Mouse (Mus musculus) gastrocnemius, postnatal 4 days (tissue): ENCODE results near the gene Fam76b. TPM values are rescaled to one million over a fixed set of nuclear protein-coding genes. Genes with fewer than 3 reads are reported as not detected.

Experiments
- DNase-seq, 2 experiments: peaks; one replicate each; pipeline ENCODE4 v3.0.0; 2021 to 2022; ENCODE audit warnings: low spot score in 2 of 2, mixed read lengths in 2 of 2
- total RNA-seq, 2 experiments: library from RNA; stranded (reverse); gene quantifications; 2 replicates each; pipeline ENCODE4 v1.2.3; 2021

Gene Fam76b
- total RNA-seq, 2 experiments from 2014 or later = 19.0 to 22.9 TPM

DNA sequence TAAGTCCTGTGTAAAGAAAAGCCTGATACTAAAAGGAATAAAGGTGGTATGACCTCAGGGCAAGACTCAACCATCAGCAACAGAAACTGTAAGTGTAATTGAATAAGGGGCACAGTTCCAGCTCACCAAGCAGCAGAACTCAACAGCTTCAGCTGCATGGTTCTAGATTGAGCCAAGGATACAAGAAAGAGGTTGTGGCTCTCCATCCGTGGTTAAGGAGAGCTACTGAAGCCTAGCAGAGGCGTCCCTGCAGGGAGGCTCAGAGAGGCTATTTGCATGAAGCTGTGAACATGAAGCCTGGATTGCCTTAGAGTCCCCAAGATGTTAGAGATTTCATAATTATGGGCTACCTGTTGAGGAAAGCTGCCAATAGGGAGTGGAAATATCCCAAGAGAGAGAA, 40.1 kb downstream of the Fam76b start:
- DNase-seq = no peak

- DNase-seq = no peak
Measured at GRCm38 (mm10) chr9:13871631-13872030, 44.1 kb downstream of the Fam76b start.

DNA sequence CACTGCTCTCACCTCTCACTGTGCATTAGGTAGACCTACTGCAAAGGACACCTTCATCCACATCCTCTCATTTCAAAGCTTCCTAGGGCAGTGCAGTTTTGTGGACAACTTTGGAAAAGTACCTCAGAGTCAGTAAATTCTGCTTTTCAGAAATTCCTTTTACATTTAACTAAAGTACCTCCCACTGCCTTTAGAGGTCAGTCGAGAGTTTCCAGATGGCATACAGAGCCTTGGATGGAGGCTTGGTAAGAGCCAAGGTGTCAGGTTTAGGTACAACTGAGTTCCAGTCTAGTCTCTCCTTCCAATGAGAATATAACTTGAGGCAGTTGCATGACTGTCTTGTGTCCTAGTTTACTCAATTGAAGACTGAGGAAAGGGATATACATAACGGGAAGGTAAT, 46.8 kb downstream of the Fam76b start:
- no peak for DNase-seq

GRCm38 (mm10) chr9:13875340-13875739, 47.8 kb downstream of the Fam76b start:
- DNase-seq = no peak

GRCm38 (mm10) chr9:13880761-13881160, 53.2 kb downstream of the Fam76b start:
- no peak for DNase-seq

- no peak for DNase-seq
Measured at GRCm38 (mm10) chr9:13882478-13882877, 55.0 kb downstream of the Fam76b start.

GRCm38 (mm10) chr9:13888981-13889380, 61.5 kb downstream of the Fam76b start:
- no peak for DNase-seq

DNA sequence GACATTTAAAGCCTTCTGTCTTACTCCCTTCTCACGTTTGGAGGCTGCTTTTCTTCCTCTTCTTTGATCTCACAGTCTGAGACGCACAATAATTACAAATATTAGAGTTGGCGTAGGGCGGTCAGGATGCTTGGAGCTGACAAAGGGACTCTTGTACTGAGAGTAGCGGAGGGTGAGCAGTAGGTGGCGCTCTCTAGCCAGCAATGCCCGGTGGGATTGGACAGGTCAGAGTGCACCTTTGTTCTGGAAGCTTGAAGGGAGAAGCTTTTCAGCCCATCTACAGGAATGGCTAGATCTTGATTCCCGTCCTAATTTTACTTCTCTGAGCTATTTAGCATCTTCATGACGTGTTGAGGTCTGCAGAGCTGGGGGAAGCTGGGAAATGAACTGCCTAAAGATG, 62.1 kb downstream of the Fam76b start:
- peak; percentile 51 to 80 for DNase-seq

- no peak for DNase-seq
Measured at GRCm38 (mm10) chr9:13890171-13890570, 62.7 kb downstream of the Fam76b start.

- no peak for DNase-seq
Measured at GRCm38 (mm10) chr9:13891888-13892287, 64.4 kb downstream of the Fam76b start.

DNA sequence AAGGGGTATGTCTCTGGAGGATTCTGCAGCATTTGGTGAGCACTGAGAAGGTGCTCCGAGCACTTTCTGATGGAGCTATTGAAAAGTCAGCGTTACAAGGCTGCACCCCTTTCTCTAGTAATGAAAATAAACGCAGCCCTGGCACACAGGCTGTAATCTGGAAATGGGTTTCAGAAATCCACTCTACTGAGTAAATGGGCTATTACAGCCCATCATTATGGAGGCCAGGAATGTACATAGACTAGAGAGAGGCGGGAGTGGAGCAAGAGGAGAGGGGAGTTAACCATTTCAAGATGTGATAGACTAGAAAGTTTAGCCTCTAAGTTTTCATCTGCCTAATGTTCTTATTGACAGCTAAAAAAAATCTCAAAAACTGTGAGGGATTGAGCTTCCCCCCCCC, 65.5 kb downstream of the Fam76b start:
- no peak for DNase-seq

GRCm38 (mm10) chr9:13894491-13894890, 67.0 kb downstream of the Fam76b start:
- no peak for DNase-seq

DNA sequence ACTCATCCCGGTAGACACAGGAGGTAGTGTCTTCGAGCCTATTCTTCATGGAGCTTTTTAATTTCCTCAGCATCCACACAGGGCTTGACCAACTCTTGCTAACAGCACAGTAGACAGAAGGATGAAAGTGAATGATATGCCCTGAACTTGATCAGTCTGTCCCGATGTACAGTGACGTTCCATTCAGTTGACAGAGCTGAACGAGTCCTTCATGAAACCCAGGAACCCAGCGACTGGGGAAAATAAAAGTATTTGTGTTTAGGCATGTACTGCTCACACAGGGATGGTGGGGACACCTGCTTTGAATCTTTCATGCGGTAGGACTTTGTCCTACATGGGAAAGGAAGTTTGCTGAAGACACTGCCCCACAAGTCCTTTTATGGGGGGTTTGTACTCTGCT, 67.4 kb downstream of the Fam76b start:
- DNase-seq = no peak

- DNase-seq = no peak
Measured at GRCm38 (mm10) chr9:13896055-13896454, 68.5 kb downstream of the Fam76b start.

DNA sequence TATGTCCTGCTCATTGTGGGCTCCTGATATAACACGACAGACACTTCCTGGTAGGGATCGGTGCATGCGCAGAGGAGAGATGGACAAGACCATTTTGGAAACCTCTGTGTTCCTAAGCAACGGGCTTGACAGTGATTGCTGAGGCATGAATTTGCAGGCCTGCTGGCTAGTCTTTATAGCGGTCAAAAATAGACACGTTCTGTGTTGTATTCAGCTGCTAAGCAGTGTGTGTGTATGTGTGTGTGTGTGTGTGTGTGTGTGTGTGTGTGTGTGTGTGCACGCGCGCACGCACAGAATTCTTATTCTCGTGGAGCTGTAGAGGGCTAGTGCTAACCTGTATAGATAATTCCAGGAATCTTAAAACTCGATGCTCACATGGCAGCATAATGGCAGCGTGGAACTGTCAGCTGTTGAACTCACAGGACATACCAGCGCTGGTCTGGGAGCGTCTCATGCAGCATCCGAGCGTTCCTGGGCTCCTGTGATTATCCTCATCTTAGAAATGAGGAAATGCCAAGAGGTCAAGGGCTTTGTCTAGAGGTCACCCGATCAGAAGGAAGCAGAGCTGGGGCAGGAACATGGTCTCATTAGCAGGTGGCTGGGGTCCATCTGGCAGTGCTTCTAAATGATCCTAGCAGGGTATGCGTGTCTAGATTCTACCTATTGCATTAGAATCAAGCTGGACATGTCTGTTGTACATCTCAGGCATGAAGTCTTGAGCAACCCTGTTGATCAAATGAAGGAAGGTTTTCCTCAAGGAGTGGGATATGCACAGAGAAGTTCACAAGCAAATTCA, 71.2 kb downstream of the Fam76b start:
- no peak for DNase-seq

DNA sequence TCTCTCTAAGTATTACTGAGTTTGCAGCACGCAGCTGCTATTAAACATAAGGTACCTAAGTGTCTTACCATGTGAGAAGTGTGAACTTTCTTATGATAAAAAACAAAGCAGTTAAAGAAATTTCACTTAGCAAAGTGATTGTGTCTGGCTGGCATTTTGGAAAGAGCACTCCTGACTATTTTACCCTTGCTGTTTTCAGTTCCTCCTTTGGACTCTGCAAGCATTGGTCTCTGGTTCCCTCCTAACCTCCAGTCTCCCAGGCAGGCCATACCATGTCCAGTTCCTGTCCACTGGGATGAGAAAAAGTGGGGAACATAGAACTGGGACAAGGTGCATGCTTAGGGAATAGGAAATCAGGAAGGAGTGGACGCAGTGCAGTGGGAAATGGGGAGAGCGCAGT, 74.5 kb downstream of the Fam76b start:
- DNase-seq = no peak

- no peak for DNase-seq
Measured at GRCm38 (mm10) chr9:13904091-13904779, 76.7 kb downstream of the Fam76b start.

Other genes starting within 250 kb of the Fam76b start
- gene Mtmr2, start 79.3 kb upstream of the Fam76b start, total RNA-seq = 10 to 100 TPM; 35.8 to 38.7 TPM
- gene Cep57, start 609 bp upstream of the Fam76b start, total RNA-seq = 10 to 100 TPM; 16.1 to 19.4 TPM